Mouse (Mus musculus) forebrain, embryonic 10.5 days (tissue): ENCODE results near the gene Pdcd5. TPM values are rescaled to one million over a fixed set of nuclear protein-coding genes. Genes with fewer than 3 reads are reported as not detected.

Experiments
- DNase-seq: peaks from one replicate; pipeline ENCODE4 v3.0.0-alpha.2; 2017; ENCODE audit warnings: low spot score; ENCODE audit errors: extremely low spot score
- H3K27ac ChIP-seq: fragments of 300-500 bp; sonication (generic); 2 replicates; pipeline ENCODE4 v1.5.1; 2016; ENCODE audit warnings: mild to moderate bottlenecking
- H3K27me3 ChIP-seq: fragments of 300-500 bp; sonication (generic); 2 replicates; pipeline ENCODE4 v1.6.1; 2016; ENCODE audit warnings: mild to moderate bottlenecking; ENCODE audit not compliant: poor library complexity, severe bottlenecking
- H3K36me3 ChIP-seq: fragments of 300-500 bp; sonication (generic); replicated peaks from 2 replicates; pipeline ENCODE4 v1.6.1; 2016; ENCODE audit warnings: mild to moderate bottlenecking, moderate library complexity
- H3K4me1 ChIP-seq: fragments of 300-500 bp; sonication (generic); 2 replicates; pipeline ENCODE4 v1.6.1; 2016
- H3K4me3 ChIP-seq: fragments of 300-500 bp; sonication (generic); 2 replicates; pipeline ENCODE4 v1.5.1; 2016; ENCODE audit warnings: mild to moderate bottlenecking, moderate library complexity
- H3K9me3 ChIP-seq: fragments of 300-500 bp; sonication (generic); 2 replicates; pipeline ENCODE4 v1.6.1; 2016; ENCODE audit warnings: mild to moderate bottlenecking, moderate library complexity
- WGBS: fragments of 180-500 bp; shearing (Covaris S2); methylation state at CpG from one replicate; pipeline ENCODE4 v1.1.7; 2016; 5-methylcytosine and 5-hydroxymethylcytosine counted together
- polyA plus RNA-seq: library from polyadenylated mRNA; unstranded; fragments of >200 nt; fragmentation: Nextera tagmentation; extraction: Ambion mirVana; gene quantifications from 2 replicates; pipeline ENCODE4 v1.2.1, GENCODE M21; 2016

Pdcd5 gene
- polyA plus RNA-seq, 1 experiment from 2014 or later = 317 TPM

DNA sequence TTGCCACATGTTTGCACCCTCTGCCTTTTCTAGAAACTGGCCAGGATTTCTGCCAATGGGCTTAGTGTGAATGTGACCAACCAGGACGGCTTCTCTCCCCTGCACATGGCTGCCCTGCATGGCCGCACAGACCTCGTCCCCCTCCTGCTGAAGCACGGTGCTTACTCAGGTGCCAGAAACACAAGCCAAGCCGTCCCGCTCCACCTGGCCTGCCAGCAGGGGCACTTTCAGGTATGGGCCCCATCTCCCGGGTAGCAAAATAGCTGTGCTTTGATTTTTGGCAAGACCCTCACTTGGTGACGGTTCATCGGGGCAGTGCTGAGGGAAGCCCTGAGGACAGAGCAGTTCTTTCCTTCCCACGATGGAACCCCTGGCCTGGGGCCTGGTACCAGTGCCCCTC lies 19.9 kb downstream of the Pdcd5 start:
- Histone ChIP-seq H3K9me3 (no peaks in the 10 kb centered on the region), H3K27ac (no peak overlapping the region), H3K4me1 (no peaks in the 10 kb centered on the region), H3K36me3 (peaks cover 89% of the 10 kb centered on the region), H3K4me3 (no peak overlapping the region), H3K27me3 (no peaks in the 10 kb centered on the region)
- DNase-seq = no peak
- 95% methylated on average over 10 of the region's 10 CpGs for WGBS

DNA sequence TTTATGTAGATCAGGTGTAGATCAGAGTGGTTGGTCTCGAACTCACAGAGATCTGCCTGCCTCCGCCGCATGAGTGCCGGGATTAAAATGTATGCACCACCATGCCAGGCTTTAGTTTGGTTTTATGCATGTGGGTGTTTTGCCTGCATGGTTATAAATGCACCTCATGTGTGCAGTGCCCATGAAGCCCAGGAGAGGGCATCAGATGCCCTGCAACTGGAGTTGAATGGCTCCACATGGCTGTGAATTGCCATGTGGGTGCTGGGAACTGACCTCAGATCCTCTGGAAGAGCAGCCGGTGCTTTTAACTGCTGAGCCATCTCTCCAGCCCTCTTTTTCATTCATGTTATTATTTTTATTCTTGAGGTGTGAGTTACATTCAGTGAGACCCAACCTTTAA lies 21.3 kb downstream of the Pdcd5 start:
- 95% methylated on average over 5 of the region's 5 CpGs for WGBS
- peaks cover 90% of the 10 kb centered on the region for H3K36me3 ChIP-seq

DNA sequence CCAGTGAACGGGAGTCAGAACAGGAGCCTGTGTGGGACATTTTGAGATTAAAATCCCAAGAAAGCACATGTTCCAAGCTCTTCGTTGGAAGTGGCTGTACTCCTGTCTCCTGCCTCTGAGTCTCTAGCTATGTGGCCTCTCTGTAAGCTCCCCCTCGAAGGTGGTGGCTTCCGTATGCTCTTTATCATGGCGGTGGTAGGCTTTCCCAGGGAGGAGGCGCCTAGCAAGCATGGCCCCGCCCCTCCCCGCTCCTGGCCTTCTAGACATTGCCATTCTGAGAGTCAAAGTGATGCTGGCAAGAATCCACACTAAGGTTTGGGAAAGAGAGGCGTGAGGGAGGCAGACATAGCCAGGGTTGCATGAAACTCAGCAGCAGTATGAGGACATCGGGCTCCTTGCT lies 24.7 kb downstream of the Pdcd5 start:
- Histone ChIP-seq H3K4me1 (no peaks in the 10 kb centered on the region), H3K4me3 (no peak overlapping the region), H3K36me3 (peaks cover 85% of the 10 kb centered on the region), H3K27me3 (no peaks in the 10 kb centered on the region), H3K9me3 (no peaks in the 10 kb centered on the region), H3K27ac (no peak overlapping the region)
- 93% methylated on average over 10 of the region's 10 CpGs for WGBS
- no peak for DNase-seq

More for the DNA sequence above, 21.3 kb downstream of the Pdcd5 start:
- Histone ChIP-seq H3K4me3 (no peak overlapping the region), H3K9me3 (no peaks in the 10 kb centered on the region), H3K27me3 (no peaks in the 10 kb centered on the region), H3K4me1 (no peaks in the 10 kb centered on the region), H3K27ac (no peak overlapping the region)
- DNase-seq = no peak

DNA sequence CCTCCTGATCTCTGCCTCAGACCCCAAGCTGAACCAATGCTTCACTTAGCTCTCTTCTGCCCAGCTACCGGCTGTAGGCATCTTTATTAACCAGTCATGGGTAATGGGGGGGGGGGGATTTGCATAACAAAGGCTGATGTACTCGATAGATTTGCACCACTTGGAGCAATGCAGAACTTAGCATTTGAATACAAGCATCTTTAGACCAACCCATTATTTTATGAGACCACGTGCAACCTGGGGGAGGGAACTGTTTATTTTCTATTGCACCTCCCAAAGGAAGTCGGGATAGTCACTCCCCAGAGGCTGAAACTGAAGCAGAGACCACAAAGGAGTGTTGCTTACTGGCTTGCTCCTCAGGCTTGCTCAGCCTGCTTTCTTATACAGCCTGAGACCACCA lies 29.8 kb downstream of the Pdcd5 start:
- H3K4me3 ChIP-seq = no peak overlapping the region
- no peaks in the 10 kb centered on the region for H3K9me3 ChIP-seq
- DNase-seq = no peak
- H3K4me1 ChIP-seq = no peaks in the 10 kb centered on the region; the same call in 1 of the 2 replicates
- peaks cover 90% of the 10 kb centered on the region for H3K36me3 ChIP-seq
- no peak overlapping the region for H3K27ac ChIP-seq
- no peaks in the 10 kb centered on the region for H3K27me3 ChIP-seq
- 75% methylated on average over 4 of the region's 4 CpGs for WGBS

DNA sequence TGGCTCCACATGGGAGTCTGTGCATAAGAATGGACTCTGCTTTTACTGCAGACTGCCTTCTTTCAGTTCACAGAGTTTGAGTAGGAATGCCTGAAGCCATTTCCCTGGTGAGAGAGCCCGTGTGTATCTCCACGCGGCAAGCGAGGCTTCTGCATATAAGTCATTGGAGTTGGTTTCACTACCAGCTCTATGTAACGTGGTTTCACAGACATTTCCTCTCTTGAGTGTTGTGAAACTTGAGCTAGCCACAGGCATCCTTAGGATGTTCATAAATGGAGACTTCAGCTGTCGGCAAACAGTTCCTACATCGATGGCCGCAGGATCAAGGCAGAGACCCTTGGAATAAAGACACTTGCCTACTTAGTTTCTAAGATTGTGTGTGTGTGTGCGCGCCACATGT lies 38.1 kb downstream of the Pdcd5 start:
- WGBS = 95% methylated on average over 10 of the region's 10 CpGs

DNA sequence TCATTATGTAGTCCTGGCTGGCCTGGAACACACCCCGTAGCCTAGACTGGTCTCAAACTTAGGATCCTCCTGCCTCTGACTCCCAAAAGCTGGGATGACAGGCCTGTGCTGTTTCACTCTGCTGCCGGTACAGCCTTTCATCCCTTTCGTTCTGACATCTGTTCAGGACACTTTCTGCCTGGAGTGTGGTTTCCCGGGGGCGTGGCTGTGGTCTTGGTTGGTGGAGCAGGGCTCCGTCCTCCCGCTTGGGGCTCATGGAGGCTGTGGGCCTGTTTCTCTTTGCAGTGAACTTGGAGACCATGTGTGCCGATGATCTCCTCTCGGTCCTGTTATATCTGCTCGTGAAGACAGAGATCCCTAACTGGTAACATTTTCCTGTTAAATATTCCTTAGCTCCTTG lies 40.5 kb downstream of the Pdcd5 start:
- 94% methylated on average over 10 of the region's 10 CpGs for WGBS
- Histone ChIP-seq H3K36me3 (peaks cover 84% of the 10 kb centered on the region), H3K27me3 (no peaks in the 10 kb centered on the region), H3K4me3 (no peak overlapping the region), H3K4me1 (no peaks in the 10 kb centered on the region), H3K9me3 (no peaks in the 10 kb centered on the region), H3K27ac (no peak overlapping the region)
- no peak for DNase-seq

More for the DNA sequence above, 38.1 kb downstream of the Pdcd5 start:
- Histone ChIP-seq H3K9me3 (no peaks in the 10 kb centered on the region), H3K4me3 (no peak overlapping the region), H3K36me3 (peaks cover 85% of the 10 kb centered on the region), H3K27ac (no peak overlapping the region), H3K4me1 (no peaks in the 10 kb centered on the region), H3K27me3 (no peaks in the 10 kb centered on the region)
- DNase-seq = no peak

DNA sequence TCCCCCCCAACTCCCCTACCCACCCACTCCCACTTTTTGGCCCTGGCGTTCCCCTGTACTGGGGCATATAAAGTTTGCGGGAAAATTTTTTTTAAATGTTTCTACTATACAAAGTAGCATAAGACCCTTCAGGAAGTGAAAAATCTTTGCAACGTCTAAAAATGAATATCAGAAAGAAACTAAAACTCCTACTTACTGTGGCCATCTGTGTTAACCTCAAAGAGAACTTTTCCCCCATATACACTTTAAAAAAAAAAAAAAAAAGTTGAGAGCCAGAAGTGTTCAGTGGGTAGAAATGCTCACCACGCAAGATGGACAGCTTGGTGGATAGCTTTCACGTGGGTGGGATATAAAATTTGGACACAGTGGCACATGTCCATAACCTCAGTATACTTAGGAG lies 44.6 kb downstream of the Pdcd5 start:
- no peak for DNase-seq
- WGBS = 95% methylated on average over 5 of the region's 5 CpGs
- Histone ChIP-seq H3K9me3 (no peaks in the 10 kb centered on the region), H3K4me1 (no peaks in the 10 kb centered on the region), H3K27me3 (no peaks in the 10 kb centered on the region), H3K27ac (no peak overlapping the region), H3K4me3 (no peak overlapping the region), H3K36me3 (peaks cover 73% of the 10 kb centered on the region)

DNA sequence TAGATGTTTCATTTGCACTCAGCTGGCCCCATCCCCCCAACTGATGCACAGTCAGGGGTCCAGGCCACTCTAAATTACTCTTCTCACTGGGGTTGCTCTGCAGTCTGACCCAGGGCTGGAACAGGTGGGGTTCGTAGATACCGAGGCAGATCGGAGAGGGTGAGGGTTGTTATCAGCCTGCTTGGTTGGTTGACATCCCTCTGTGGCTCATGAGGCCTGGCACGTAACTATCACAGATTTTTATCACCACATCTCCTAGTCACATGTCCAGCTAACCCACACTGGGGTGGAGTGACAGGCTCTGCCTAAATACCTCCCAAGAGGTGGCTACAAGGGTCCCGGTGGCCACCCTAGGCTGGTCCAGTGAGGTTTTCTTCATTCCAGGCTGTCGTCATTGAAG lies 46.2 kb downstream of the Pdcd5 start:
- WGBS = 94% methylated on average over 6 of the region's 6 CpGs
- no peak for DNase-seq
- Histone ChIP-seq H3K4me1 (no peaks in the 10 kb centered on the region), H3K4me3 (no peak overlapping the region), H3K27ac (no peak overlapping the region), H3K36me3 (peaks cover 71% of the 10 kb centered on the region), H3K27me3 (no peaks in the 10 kb centered on the region), H3K9me3 (no peaks in the 10 kb centered on the region)

DNA sequence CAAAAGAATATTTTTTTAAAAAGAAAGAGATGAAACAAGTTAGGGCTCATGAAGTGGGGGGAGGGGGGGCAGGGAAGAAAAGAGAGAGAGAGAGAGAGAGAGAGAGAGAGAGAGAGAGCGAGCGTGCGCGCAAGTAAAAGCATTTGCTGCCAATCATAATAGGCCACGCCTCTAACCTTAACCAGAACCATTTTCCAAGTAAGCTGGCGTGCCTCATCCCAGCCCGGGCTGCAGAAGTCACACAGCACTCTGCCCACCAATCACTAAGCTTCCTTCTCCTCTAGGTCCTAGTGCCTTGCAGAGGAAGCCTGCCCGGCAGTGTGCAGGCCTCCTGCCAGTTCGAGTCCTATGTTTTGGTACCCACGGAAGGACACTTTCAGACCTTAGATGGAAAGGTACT lies 47.3 kb downstream of the Pdcd5 start:
- no peaks in the 10 kb centered on the region for H3K9me3 ChIP-seq
- no peak overlapping the region for H3K4me3 ChIP-seq
- no peaks in the 10 kb centered on the region for H3K27me3 ChIP-seq
- peaks cover 78% of the 10 kb centered on the region for H3K36me3 ChIP-seq
- H3K4me1 ChIP-seq = no peaks in the 10 kb centered on the region
- H3K27ac ChIP-seq = no peak overlapping the region
- DNase-seq = no peak
- WGBS = 90% methylated on average over 10 of the region's 10 CpGs

DNA sequence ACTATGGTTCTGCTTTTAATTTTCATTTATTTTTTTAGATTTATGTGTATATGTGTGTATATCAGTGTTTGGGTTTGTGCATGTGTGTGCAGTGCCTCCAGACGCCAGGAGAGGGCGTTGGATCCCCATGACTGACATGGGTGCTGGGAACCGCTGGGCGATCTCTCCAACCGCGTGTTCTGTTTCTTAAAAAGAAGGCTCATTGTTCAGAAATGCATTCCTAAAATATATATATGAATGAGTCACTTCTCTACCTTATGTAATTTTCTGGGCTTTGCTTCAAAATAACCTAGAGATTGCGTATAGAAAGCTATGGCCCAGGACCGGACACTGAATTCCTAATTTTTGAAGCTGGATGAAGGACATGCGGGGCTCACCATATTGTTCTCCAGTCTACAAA lies 47.8 kb downstream of the Pdcd5 start:
- H3K27ac ChIP-seq = no peak overlapping the region
- no peaks in the 10 kb centered on the region for H3K27me3 ChIP-seq
- WGBS = 96% methylated on average over 9 of the region's 9 CpGs
- H3K4me1 ChIP-seq = no peaks in the 10 kb centered on the region
- H3K9me3 ChIP-seq = no peaks in the 10 kb centered on the region
- H3K4me3 ChIP-seq = no peak overlapping the region
- H3K36me3 ChIP-seq = peaks cover 79% of the 10 kb centered on the region
- no peak for DNase-seq

DNA sequence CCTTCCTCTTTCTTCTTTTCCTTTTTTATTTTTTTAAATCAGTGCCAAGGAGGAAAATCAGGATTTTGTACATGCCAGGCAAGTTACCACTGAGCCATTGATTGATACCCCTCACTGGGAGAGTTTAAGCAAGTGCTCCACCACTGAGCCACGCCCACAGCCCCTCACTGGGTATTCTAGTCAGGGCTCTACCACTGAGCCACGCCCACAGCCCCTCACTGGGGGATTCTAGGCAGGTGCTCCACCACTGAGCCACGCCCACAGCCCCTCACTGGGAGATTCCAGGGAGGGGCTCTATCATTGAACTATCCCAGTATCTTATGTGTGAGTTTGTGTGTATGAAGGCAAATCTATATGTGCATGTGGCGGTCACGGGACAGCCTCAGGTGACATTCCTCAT lies 53.0 kb downstream of the Pdcd5 start:
- H3K4me1 ChIP-seq = no peaks in the 10 kb centered on the region
- H3K27me3 ChIP-seq = no peaks in the 10 kb centered on the region
- DNase-seq = no peak
- no peak overlapping the region for H3K4me3 ChIP-seq
- WGBS = 88% methylated on average over 5 of the region's 5 CpGs
- H3K36me3 ChIP-seq = peaks cover 67% of the 10 kb centered on the region
- no peak overlapping the region for H3K27ac ChIP-seq
- H3K9me3 ChIP-seq = no peaks in the 10 kb centered on the region

Other genes starting within 250 kb of the Pdcd5 start
- 0.29 TPM in 1 of 2 replicates, not detected in the other for gene Slc7a9, start 198.7 kb downstream of the Pdcd5 start, polyA plus RNA-seq
- gene Tdrd12, start 109.8 kb downstream of the Pdcd5 start, polyA plus RNA-seq = 0.15 TPM in 2 replicates
- 45.9 and 50.3 TPM in 2 replicates for gene Nudt19, start 91.2 kb downstream of the Pdcd5 start, polyA plus RNA-seq
- 0.09 and 0.44 TPM in 2 replicates for gene Rgs9bp, start 61.9 kb downstream of the Pdcd5 start, polyA plus RNA-seq
- 40.2 and 41.1 TPM in 2 replicates for gene Ankrd27, start 61.3 kb downstream of the Pdcd5 start, polyA plus RNA-seq
- gene Dpy19l3, start 106.9 kb upstream of the Pdcd5 start, polyA plus RNA-seq = 30.5 and 31.5 TPM in 2 replicates
- gene Zfp507, start 155.5 kb upstream of the Pdcd5 start, polyA plus RNA-seq = 17.5 and 18.6 TPM in 2 replicates